Mouse (Mus musculus): ENCODE results near the gene Crcp.

DNA sequence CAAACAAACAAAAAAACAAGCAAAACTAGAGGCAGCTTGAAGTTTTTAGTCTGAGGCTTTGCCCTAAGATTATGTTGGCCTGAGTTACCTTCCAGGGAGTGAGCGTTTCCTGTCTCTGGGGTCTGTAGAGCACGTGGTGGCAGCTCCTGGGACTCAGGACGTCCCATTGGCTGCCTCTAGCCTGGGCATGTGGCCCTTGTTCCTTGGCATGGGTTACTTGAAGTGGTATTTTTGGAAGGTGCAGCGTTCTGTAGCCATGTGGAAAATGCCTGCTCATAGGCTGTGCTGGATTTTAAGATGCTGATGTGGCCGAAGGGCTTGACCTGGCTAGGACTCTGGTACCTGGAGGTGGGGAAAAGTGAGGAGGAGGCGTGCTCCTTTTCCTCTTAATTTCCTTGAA is 47.3 kb downstream of the Crcp start:
- TF ChIP-seq CTCF (IDR thresholded peaks at IDR 0.05; ENCODE audit: extremely low read depth, insufficient read length, insufficient replicate concordance, low read depth, low read length) (no peak), POLR2A (IDR thresholded peaks at IDR 0.05; ENCODE audit: low read depth, low read length) (no peak)
